Mouse (Mus musculus): ENCODE measurements around the gene Mcoln2.

DNA sequence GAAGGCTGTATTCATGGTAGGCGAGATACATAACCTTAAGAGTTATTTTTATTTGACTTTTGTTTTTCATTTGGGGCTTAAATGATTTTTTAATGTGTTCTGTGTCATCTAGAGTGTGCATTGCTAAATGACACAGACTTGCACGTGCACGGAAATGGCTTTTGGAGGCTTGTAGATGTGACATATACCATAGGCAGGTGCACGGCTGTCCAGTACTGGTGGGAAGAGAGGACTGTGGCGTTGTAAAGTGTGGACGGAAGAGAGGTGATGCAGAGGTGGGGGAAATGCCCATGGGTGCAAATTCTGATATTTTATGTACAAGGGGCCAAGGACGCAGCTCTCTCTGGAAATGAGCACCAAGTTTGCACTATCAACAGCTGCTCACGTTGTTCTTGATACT lies 2.1 kb downstream of the Mcoln2 start:
- TF ChIP-seq POLR2A (IDR thresholded peaks at IDR 0.05; ENCODE audit: borderline replicate concordance, extremely low read depth, low read depth, low read length) (no peak), CTCF (IDR thresholded peaks at IDR 0.05; ENCODE audit: insufficient read depth, low read length) (no peak)

Measured in lung, adult 2 months (tissue).